Mouse (Mus musculus): ENCODE results near the gene Kmt5b. TPM values are rescaled to one million over a fixed set of nuclear protein-coding genes. Genes with fewer than 3 reads are reported as not detected.
A peak's percentile ranks its signal among the peaks of the same experiment; 100 is the strongest.

The Kmt5b gene
- 10 to 100 TPM; 50.7 to 52.3 TPM for total RNA-seq (2021)

GRCm38 (mm10) chr19:3767276-3767780 is at the start of gene Kmt5b:
Gene Kmt5b (plus strand): TSS chr19:3767421.
- peak; percentile 59 to 63 for DNase-seq (ENCODE audit: low spot score in 2 of 2)
- intact Hi-C loops (cut with DNase I): loop anchor here (1.0 to 5.0 kb wide), 3 partner anchors 45 to 190 kb away; partner anchors contain the start of genes Chka and Ppp6r3

- intact Hi-C loops (cut with DNase I): no loop called here
- peak; percentile 69 to 73 for DNase-seq (ENCODE audit: low spot score in 2 of 2)
Measured at GRCm38 (mm10) chr19:3718481-3719361, 48.5 kb upstream of the Kmt5b start.

DNA sequence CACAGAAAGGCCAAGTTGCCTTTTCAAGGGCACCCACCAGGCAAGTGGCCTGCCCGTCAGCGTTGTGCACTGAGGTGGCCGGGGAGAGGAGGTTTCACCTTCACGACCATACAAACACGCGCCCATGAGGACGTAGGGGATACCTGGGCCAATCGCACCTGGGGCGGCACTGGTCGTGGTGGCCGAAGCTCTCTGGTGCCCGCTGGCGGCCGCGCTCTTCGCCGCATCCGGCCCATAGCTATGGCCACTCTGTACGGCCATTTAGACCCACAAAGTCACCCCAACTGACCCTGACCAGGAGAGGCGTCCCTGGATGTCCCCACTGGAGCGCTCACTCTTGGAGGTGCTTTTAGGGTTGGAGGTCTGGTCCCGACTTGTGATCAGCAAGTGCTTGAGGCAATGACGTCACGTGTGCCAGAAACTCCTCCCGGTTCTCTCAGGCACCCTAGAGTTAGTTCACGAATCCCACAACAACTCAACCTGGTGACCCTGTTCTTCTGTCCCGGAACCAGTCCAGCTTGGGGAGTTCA is 47.8 kb upstream of the Kmt5b start:
- peak; percentile 62 to 76 for DNase-seq (ENCODE audit: low spot score in 2 of 2)
- intact Hi-C loops (cut with DNase I): no loop called here

- no peak for DNase-seq (ENCODE audit: low spot score in 2 of 2)
- intact Hi-C loops (cut with DNase I): loop anchor here (5.0 kb wide), 1 partner anchor 44 kb away; the partner anchor contains the start of gene Kmt5b
Measured at GRCm38 (mm10) chr19:3723170-3723569, 44.1 kb upstream of the Kmt5b start.

DNA sequence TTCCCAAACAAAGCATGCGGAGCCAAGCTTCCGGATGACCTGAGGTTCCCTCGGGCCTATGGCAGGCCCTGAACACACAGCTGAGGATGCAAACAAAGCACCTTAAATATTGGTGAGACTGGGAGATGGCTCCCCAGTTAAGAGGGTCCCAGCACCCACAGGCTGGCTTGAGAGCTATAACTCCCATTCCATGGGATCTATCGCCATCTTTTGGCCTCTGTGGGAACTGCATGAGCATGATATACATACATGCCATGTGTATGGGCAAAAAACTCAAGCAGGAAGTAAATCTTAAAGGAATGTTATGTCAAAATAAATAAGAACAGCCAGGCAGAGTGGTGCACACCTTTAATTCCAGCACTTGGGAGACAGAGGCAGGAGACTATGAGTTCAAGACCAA is 43.3 kb upstream of the Kmt5b start:
- no peak for DNase-seq (ENCODE audit: low spot score in 2 of 2)
- intact Hi-C loops (cut with DNase I): loop anchor here (5.0 kb wide), 1 partner anchor 43 kb away; the partner anchor contains the start of gene Kmt5b

DNA sequence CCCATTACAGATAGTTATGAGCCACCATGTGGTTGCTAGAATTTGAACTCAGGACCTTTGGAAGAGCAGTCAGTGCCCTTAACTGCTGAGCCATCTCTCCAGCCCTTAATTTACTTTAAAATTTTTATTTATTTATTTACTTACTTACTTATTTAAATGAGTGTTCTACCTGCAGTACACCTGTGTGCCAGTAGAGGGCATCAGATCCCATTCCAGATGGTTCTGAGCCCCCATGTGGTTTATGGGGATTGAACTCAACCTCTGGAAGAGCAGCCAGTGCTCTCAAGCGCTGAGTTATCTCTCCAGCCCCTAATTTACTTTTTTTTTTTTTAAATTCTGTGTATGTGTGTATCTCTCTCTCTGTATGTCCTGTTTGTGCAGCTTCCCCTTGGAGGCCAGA is 42.4 kb upstream of the Kmt5b start:
- peak; percentile 57 to 63 for DNase-seq (ENCODE audit: low spot score in 2 of 2)
- intact Hi-C loops (cut with DNase I): loop anchor here (5.0 kb wide), 1 partner anchor 43 kb away; the partner anchor contains the start of gene Kmt5b

- DNase-seq (ENCODE audit: low spot score in 2 of 2): no peak
- intact Hi-C loops (cut with DNase I): no loop called here
Measured at GRCm38 (mm10) chr19:3728901-3729300, 38.3 kb upstream of the Kmt5b start.

DNA sequence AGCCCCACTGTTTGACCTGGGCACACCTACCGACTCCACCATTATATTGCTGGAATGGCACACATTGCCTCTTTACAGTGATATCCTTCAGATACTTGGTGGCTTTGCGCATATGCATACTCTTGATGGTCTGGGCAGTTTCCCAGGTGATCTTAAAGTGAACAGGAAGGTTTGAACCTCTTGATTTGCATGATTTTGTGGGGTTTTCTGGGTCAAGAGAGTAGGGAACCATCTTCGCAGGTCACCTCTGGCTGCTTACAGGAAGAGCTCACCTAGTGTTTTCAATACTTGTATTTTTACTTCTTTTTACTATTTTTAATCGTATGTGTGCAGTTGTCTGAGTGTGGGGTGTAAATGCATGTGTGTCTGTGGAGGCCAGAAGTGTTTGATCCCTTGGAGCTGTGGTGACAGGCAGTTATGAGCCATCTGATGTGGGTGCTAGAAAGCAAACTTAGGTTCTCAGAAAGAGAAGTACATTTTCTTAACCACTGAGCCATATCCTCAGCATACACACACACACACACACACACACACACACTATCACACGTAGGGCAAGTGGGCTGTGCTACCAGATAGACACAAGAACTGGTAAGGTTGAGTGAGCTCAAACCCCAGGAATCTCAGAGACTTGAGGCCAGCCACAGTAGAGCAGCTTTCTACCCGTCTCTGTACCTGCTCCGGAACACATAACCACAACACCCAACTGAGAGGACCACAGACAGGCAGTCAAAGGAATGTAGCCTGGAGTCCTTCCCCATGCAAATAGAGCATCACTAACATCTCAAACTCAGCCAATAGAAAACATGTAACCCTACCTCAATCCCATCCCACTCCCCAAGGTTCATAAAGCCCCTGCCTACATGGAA is 36.2 kb upstream of the Kmt5b start:
- DNase-seq (ENCODE audit: low spot score in 2 of 2): no peak
- intact Hi-C loops (cut with DNase I): no loop called here

- intact Hi-C loops (cut with DNase I): no loop called here
- no peak for DNase-seq (ENCODE audit: low spot score in 2 of 2)
Measured at GRCm38 (mm10) chr19:3736001-3736400, 31.2 kb upstream of the Kmt5b start.

- intact Hi-C loops (cut with DNase I): no loop called here
- no peak for DNase-seq (ENCODE audit: low spot score in 2 of 2)
Measured at GRCm38 (mm10) chr19:3739650-3740049, 27.6 kb upstream of the Kmt5b start.

- no peak for DNase-seq (ENCODE audit: low spot score in 2 of 2)
- intact Hi-C loops (cut with DNase I): no loop called here
Measured at GRCm38 (mm10) chr19:3742716-3743115, 24.5 kb upstream of the Kmt5b start.

GRCm38 (mm10) chr19:3743362-3743761 is 23.9 kb upstream of the Kmt5b start:
- intact Hi-C loops (cut with DNase I): no loop called here
- DNase-seq (ENCODE audit: low spot score in 2 of 2): no peak

DNA sequence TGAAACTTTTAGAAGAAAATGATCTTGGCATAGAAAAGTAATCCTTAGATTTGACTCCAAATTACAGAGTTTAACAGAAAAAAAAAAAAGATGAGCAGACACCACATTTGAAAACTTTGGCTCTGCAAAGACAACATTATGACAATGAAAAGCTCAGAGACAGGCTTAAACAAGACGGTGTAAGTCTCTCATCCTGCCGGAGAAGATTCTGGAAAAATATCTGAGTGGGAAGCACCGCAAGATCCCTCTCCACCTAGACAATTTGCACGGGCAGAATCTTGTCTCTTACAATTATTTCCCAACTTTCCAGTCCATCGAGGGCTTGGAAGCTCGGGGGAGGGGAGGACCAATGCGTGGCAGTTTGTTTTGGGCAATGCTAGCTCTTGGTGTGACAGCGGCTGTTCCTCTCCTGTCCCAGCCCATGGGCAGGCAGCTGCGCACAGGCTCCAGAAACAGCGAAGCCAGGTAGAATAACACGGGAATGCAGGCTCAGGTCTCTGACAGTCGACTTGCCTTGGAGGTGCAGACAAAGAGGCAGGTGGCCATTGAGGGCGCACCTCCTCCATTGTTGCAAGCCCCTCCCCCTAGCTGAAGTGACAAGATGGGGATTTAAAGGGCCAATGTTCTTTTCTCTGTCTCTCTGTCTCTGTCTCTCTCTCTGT is 23.2 kb upstream of the Kmt5b start:
- DNase-seq (ENCODE audit: low spot score in 2 of 2): peak; percentile 52 to 67
- intact Hi-C loops (cut with DNase I): loop anchor here (1.0 kb wide), 1 partner anchor 24 kb away; no protein-coding TSS in a partner anchor

GRCm38 (mm10) chr19:3752621-3753239 is 14.5 kb upstream of the Kmt5b start:
- DNase-seq (ENCODE audit: low spot score in 2 of 2): no peak
- intact Hi-C loops (cut with DNase I): no loop called here

DNA sequence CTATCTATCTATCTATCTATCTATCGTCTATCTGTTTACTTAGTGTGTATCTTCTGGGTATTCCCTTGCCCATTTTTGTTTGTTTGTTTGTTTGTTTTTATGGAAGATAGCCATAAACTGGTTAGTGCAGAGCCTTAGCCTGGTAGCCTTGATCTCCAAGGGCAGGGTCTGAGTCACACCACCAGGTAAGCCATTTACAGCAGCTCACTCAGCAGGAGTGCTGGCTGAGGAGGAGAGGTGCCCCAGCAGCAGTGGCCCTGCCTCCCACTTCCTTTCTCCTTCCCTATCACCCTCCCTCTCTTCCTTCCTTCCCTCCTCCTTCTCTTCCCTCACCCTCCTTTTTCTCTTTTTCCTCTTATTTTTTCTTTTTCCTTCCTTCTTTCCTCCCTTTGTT is 14.0 kb upstream of the Kmt5b start:
- intact Hi-C loops (cut with DNase I): no loop called here
- DNase-seq (ENCODE audit: low spot score in 2 of 2): no peak

DNA sequence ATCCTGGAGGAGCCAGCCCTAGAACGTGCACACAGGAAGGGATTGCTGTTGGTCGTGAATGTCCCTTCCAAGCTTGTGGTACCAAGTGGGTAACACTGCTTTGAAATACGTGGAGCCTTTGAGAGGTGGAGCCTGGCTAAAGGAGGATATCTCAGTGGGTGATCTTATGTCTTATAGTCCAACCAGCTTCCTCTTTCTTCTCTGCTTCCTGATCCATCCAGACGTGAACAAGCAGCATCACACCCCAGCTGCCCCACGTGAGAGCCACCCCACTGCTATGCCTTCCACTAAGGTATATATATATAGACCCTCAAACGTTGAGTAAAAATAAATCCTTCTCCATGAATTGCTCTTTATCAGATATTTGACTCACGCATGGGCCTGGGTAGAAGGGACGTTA is 13.5 kb upstream of the Kmt5b start:
- intact Hi-C loops (cut with DNase I): no loop called here
- DNase-seq (ENCODE audit: low spot score in 2 of 2): no peak

DNA sequence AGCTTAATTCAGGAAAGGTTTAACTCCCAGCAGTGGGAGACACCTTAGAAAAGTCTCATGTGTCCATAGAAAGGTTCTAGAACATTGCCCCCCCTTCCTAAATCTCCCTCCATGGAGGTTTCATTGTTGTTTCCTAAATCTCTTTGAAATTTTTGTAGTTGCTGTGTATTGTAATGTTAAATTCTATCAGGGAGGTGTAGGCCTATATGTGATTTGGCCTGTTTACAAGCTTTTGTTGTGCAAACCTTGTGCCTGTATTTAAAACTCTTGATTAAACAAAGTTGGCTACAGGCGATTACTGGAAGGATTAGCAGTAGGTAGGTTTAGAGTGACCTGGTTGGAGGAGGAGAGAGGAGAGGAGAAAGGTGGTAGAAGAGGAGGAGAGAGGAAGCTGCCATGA is 9.4 kb upstream of the Kmt5b start:
- DNase-seq (ENCODE audit: low spot score in 2 of 2): no peak
- intact Hi-C loops (cut with DNase I): no loop called here

DNA sequence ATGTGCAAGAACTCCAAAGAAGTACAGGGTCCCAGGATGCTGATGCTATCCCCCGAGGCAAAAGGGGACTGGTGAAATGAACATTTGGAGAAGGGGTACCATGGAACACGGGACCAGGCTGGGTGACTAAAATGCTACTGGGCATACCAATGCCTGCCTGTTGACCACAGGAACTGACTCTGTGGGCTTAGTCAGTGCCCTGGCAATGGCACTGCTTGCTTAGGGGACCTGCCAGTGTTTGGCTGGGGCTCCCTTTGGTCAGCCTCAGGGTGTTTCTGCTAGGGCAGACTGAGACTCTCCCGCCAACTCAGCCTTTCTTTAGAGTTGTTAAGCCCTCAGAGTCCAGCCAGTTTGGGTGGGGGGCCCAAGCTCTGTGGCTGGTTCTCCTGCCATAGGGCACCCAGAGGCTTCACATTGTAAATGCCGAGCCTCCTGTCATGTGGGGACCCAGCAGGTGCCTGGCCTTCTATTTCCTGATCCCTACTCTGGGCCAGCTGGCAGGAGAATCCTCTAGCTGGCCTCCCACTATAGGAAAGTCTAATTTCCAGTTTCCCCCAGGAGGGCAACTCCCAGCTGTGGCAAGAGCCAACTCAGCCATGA is 1.9 kb upstream of the Kmt5b start:
- no peak for DNase-seq (ENCODE audit: low spot score in 2 of 2)
- intact Hi-C loops (cut with DNase I): loop anchor here (5.0 kb wide), 2 partner anchors 43 to 188 kb away; partner anchors contain the start of gene Ppp6r3
